Mouse (Mus musculus): ENCODE measurements at regions not wholly inside any gene's neighbourhood (a gene's known extent, or its start where the extent isn't known, plus 50 kb on each side); places are given as distances from the start of the nearest gene placed in this dataset.

DNA sequence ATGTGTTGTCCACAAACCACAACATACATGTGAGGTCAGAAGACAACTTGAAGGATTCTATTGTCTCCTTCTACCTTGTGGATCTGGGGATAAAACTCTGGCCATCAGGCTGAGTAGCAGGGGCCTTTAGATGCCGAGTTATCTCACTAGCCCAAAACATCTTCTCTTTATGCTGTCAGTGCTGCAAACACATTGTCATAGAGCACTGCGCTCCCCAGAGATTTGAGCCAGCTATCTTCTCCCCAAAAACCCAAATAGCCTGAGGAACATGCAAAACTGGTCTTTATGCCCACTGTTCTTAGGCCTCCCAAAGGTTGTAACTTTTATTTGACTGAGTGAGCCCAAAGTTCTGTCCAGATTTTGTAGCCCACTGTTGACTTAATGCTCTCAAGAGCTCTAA lies 102.0 kb downstream of the Dad1 start:
- no peak overlapping the region for H3K27ac ChIP-seq
- DNase-seq (ENCODE audit: low spot score) = no peak
- no peak overlapping the region for H3K9ac ChIP-seq (ENCODE audit: low read depth, low read length)
- ATAC-seq (replicated peaks; ENCODE audit: low FRiP score, low read depth) = no peak
- no peak overlapping the region for H3K4me2 ChIP-seq (ENCODE audit: low read length)
- no peaks in the 10 kb centered on the region for H3K4me1 ChIP-seq (replicated peaks; ENCODE audit: insufficient read depth, low read length)
- TF ChIP-seq CTCF (IDR thresholded peaks at IDR 0.05; ENCODE audit: low read depth) = no peak
- no peak overlapping the region for H3K4me3 ChIP-seq (replicated peaks; ENCODE audit: low read depth, low read length)
- 90% methylated on average over 2 of the region's 2 CpGs for WGBS
- H3K9me3 ChIP-seq (replicated peaks; ENCODE audit: low read length) = no peaks in the 10 kb centered on the region
- no peaks in the 10 kb centered on the region for H3K27me3 ChIP-seq (ENCODE audit: insufficient read depth, low read length)
- no peaks in the 10 kb centered on the region for H3K36me3 ChIP-seq (ENCODE audit: insufficient read depth, low read length)

DNA sequence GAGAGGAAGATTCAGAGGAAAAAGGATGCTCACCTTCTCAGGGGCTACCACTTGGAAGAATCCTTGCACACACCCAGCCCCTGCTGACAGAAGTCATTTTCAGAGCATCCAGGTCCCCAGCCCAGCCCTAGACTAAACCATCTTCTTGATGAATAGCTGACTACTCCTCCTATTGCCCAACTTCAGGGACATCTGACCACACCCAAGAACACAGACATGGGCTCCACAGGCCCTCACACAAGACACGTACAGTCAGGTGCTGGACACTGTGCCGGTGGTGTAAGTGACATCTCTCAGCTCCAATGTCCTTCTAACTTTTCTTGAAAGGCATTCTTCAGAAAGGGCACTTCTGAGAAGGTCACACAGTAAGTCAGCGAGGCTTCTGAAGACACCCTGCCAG lies 102.6 kb downstream of the Dad1 start:
- no peaks in the 10 kb centered on the region for H3K9me3 ChIP-seq (replicated peaks; ENCODE audit: low read length)
- no peak overlapping the region for H3K4me3 ChIP-seq (replicated peaks; ENCODE audit: low read depth, low read length)
- no peak overlapping the region for H3K4me2 ChIP-seq (ENCODE audit: low read length)
- ATAC-seq (replicated peaks; ENCODE audit: low FRiP score, low read depth) = no peak
- no peaks in the 10 kb centered on the region for H3K36me3 ChIP-seq (ENCODE audit: insufficient read depth, low read length)
- TF ChIP-seq CTCF (IDR thresholded peaks at IDR 0.05; ENCODE audit: low read depth) = no peak
- WGBS = 86% methylated on average over 3 of the region's 3 CpGs
- H3K4me1 ChIP-seq (replicated peaks; ENCODE audit: insufficient read depth, low read length) = no peaks in the 10 kb centered on the region
- no peak overlapping the region for H3K27ac ChIP-seq
- DNase-seq (ENCODE audit: low spot score) = no peak
- H3K9ac ChIP-seq (ENCODE audit: low read depth, low read length) = no peak overlapping the region
- no peaks in the 10 kb centered on the region for H3K27me3 ChIP-seq (ENCODE audit: insufficient read depth, low read length)

DNA sequence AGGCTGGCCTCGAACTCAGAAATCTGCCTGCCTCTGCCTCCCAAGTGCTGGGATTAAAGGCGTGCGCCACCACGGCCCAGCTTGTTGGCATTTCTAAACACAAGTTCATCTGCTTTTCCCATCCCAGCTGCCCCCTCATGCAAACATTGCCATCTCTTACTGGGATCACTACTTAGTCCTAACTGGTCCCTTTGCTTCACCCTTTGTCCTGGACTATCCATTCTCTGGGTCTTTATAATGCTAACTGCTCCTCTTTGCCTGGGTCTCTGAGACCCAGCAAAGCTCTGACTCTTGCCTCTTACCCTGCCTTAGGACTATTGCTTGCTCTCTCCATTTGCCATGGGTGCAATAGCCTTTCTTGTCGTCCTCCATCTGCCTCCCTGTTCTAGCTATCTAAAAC lies 103.7 kb downstream of the Dad1 start:
- H3K9me3 ChIP-seq (replicated peaks; ENCODE audit: low read length) = no peaks in the 10 kb centered on the region
- DNase-seq (ENCODE audit: low spot score) (no peak), ATAC-seq (replicated peaks; ENCODE audit: low FRiP score, low read depth) (no peak)
- TF ChIP-seq CTCF (IDR thresholded peaks at IDR 0.05; ENCODE audit: low read depth) = no peak
- H3K27ac ChIP-seq = no peak overlapping the region
- 87% methylated on average over 5 of the region's 5 CpGs for WGBS
- H3K36me3 ChIP-seq (ENCODE audit: insufficient read depth, low read length) = no peaks in the 10 kb centered on the region
- no peaks in the 10 kb centered on the region for H3K4me1 ChIP-seq (replicated peaks; ENCODE audit: insufficient read depth, low read length)
- H3K27me3 ChIP-seq (ENCODE audit: insufficient read depth, low read length) = no peaks in the 10 kb centered on the region
- no peak overlapping the region for H3K9ac ChIP-seq (ENCODE audit: low read depth, low read length)
- no peak overlapping the region for H3K4me2 ChIP-seq (ENCODE audit: low read length)
- H3K4me3 ChIP-seq (replicated peaks; ENCODE audit: low read depth, low read length) = no peak overlapping the region

DNA sequence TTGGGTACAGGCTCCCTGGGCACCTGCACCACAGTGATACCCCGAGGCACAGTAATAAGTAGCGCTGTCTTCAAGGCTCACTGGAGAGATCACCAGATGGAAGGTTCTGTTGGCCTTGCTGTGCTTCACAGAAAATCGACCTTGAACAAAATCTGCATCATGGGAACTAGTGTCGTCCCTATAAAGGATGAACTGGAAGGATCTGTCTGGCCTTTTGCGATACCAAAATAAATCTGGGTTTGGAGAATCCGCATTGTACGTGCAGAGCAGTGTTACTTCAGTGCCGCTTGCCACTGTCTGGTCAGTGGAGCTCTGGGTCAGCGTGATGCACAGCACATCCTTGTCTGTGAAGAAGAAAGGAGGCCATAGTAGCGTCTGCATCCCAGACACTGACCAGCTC lies 105.3 kb downstream of the Dad1 start:
- no peak overlapping the region for H3K9ac ChIP-seq (ENCODE audit: low read depth, low read length)
- H3K27ac ChIP-seq = no peak overlapping the region
- 93% methylated on average over 10 of the region's 10 CpGs for WGBS
- H3K27me3 ChIP-seq (ENCODE audit: insufficient read depth, low read length) = no peaks in the 10 kb centered on the region
- H3K4me2 ChIP-seq (ENCODE audit: low read length) = no peak overlapping the region
- H3K4me1 ChIP-seq (replicated peaks; ENCODE audit: insufficient read depth, low read length) = no peaks in the 10 kb centered on the region
- H3K4me3 ChIP-seq (replicated peaks; ENCODE audit: low read depth, low read length) = no peak overlapping the region
- no peaks in the 10 kb centered on the region for H3K36me3 ChIP-seq (ENCODE audit: insufficient read depth, low read length)
- ATAC-seq (replicated peaks; ENCODE audit: low FRiP score, low read depth) (no peak), DNase-seq (ENCODE audit: low spot score) (no peak)
- no peak for TF ChIP-seq CTCF (IDR thresholded peaks at IDR 0.05; ENCODE audit: low read depth)
- no peaks in the 10 kb centered on the region for H3K9me3 ChIP-seq (replicated peaks; ENCODE audit: low read length)

DNA sequence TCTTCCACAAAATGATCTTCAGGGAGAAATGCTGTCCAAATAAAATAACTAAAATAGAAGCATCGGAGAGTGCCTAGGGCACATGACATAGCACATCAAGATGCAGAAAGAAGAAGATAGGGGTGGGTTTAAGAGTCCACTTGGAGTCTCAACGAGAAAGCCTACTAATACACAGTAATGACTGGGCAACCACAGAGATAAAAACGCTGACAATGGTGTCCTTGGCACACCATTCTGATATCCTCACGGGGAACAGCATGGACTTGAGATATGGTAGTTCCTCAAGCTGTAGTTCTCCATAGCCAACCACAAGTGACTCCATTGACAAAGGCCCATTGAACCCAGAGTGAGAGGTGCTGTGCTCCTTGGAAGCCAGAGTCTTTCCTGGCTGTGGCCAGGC lies 105.8 kb downstream of the Dad1 start:
- no peak for ATAC-seq (replicated peaks; ENCODE audit: low FRiP score, low read depth)
- H3K27ac ChIP-seq = no peak overlapping the region

DNA sequence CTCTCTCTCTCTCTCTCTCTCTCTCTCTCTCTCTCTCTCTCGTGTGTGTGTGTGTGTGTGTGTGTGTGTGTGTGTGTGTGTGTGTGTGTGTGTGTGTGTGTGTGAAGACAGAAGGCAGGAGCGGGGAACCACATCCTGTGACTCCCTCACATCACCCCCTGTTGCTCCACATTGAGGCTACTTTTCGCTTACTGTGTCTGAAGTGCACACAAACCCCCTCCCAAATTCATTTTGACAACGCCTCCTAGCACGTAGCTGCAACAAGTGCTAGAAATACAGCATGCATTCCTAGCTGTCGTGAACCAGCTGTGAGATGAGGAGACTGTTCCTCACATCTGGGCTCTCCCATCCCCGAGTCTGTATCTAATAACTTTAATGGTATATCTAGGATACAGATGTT lies 106.4 kb downstream of the Dad1 start:
- no peaks in the 10 kb centered on the region for H3K36me3 ChIP-seq (ENCODE audit: insufficient read depth, low read length)
- H3K27me3 ChIP-seq (ENCODE audit: insufficient read depth, low read length) = no peaks in the 10 kb centered on the region
- 71% methylated on average over 6 of the region's 7 CpGs for WGBS
- no peaks in the 10 kb centered on the region for H3K4me1 ChIP-seq (replicated peaks; ENCODE audit: insufficient read depth, low read length)
- H3K4me2 ChIP-seq (ENCODE audit: low read length) = no peak overlapping the region
- H3K9ac ChIP-seq (ENCODE audit: low read depth, low read length) = no peak overlapping the region
- H3K27ac ChIP-seq = no peak overlapping the region
- no peak for DNase-seq (ENCODE audit: low spot score)
- no peak overlapping the region for H3K4me3 ChIP-seq (replicated peaks; ENCODE audit: low read depth, low read length)
- no peak for ATAC-seq (replicated peaks; ENCODE audit: low FRiP score, low read depth)
- TF ChIP-seq CTCF (IDR thresholded peaks at IDR 0.05; ENCODE audit: low read depth) = no peak
- no peaks in the 10 kb centered on the region for H3K9me3 ChIP-seq (replicated peaks; ENCODE audit: low read length)

More for the DNA sequence above, 105.8 kb downstream of the Dad1 start:
- DNase-seq (ENCODE audit: low spot score) = no peak
- Histone ChIP-seq H3K9ac (ENCODE audit: low read depth, low read length) (no peak overlapping the region), H3K4me1 (replicated peaks; ENCODE audit: insufficient read depth, low read length) (no peaks in the 10 kb centered on the region), H3K27me3 (ENCODE audit: insufficient read depth, low read length) (no peaks in the 10 kb centered on the region), H3K4me2 (ENCODE audit: low read length) (no peak overlapping the region), H3K36me3 (ENCODE audit: insufficient read depth, low read length) (no peaks in the 10 kb centered on the region), H3K9me3 (replicated peaks; ENCODE audit: low read length) (no peaks in the 10 kb centered on the region), H3K4me3 (replicated peaks; ENCODE audit: low read depth, low read length) (no peak overlapping the region)
- 96% methylated on average over 4 of the region's 4 CpGs for WGBS
- TF ChIP-seq CTCF (IDR thresholded peaks at IDR 0.05; ENCODE audit: low read depth) = no peak

Data from kidney, postnatal 0 days (tissue).